Mouse (Mus musculus) liver, postnatal 0 days (tissue): ENCODE measurements around the gene Ldb3. TPM values are rescaled to one million over a fixed set of nuclear protein-coding genes. Genes with fewer than 3 reads are reported as not detected.

ENCODE experiments used
- ATAC-seq: fragments of 200-750 bp; cut with Nextera tagmentation; 2 replicates; pipeline ENCODE4 v1.8.0; 2017; ENCODE audit warnings: mild to moderate bottlenecking, moderate library complexity
- DNase-seq: peaks from one replicate; pipeline ENCODE4 v3.0.0-alpha.2; 2016
- H3K27ac ChIP-seq: fragments of 300-500 bp; sonication (generic); 2 replicates; pipeline ENCODE4 v1.5.1; 2014; ENCODE audit warnings: antibody characterized with exemption, moderate library complexity, mild to moderate bottlenecking, low read depth
- H3K27me3 ChIP-seq: fragments of 300-500 bp; sonication (generic); 2 replicates; pipeline ENCODE4 v1.6.1; 2014; ENCODE audit warnings: low read length, control low read depth, mixed read lengths; ENCODE audit not compliant: insufficient read depth
- H3K36me3 ChIP-seq: fragments of 300-500 bp; sonication (generic); replicated peaks from 2 replicates; pipeline ENCODE4 v1.6.1; 2014; ENCODE audit warnings: mild to moderate bottlenecking, control low read depth, low read length, moderate library complexity, mixed read lengths; ENCODE audit not compliant: insufficient read depth
- H3K4me1 ChIP-seq: fragments of 300-500 bp; sonication (generic); 2 replicates; pipeline ENCODE4 v1.6.1; 2014; ENCODE audit warnings: antibody characterized with exemption, mild to moderate bottlenecking, control low read depth; ENCODE audit not compliant: insufficient read depth
- H3K4me2 ChIP-seq: fragments of 300-500 bp; sonication (generic); 2 replicates; pipeline ENCODE4 v1.6.1; 2014; ENCODE audit warnings: low read depth, mild to moderate bottlenecking, low read length, moderate library complexity, mixed read lengths
- H3K4me3 ChIP-seq: fragments of 300-500 bp; sonication (generic); 2 replicates; pipeline ENCODE4 v1.5.1; 2014; ENCODE audit warnings: low read depth, low read length
- H3K9ac ChIP-seq: fragments of 300-500 bp; sonication (generic); replicated peaks from 2 replicates; pipeline ENCODE4 v1.6.1; 2014; ENCODE audit warnings: mild to moderate bottlenecking, moderate library complexity
- H3K9me3 ChIP-seq: fragments of 300-500 bp; sonication (generic); 2 replicates; pipeline ENCODE4 v1.6.1; 2016; ENCODE audit warnings: mild to moderate bottlenecking, control low read depth, low read length, mixed read lengths
- CTCF ChIP-seq: sonication (generic); IDR thresholded peaks from 2 replicates; pipeline ENCODE4 v1.5.1; 2016; ENCODE audit warnings: antibody characterized with exemption, low read depth
- EP300 ChIP-seq: IDR thresholded peaks from 2 replicates; pipeline ENCODE4 v1.6.1; 2016; ENCODE audit warnings: antibody characterized with exemption, low read depth, mild to moderate bottlenecking
- WGBS: fragments of 180-500 bp; shearing (Covaris S2); extraction: QIAGEN DNeasy Blood & Tissue Kit; methylation state at CpG from one replicate; pipeline ENCODE4 v1.1.7; 2014; ENCODE audit not compliant: insufficient replicate concordance; 5-methylcytosine and 5-hydroxymethylcytosine counted together
- polyA plus RNA-seq: library from polyadenylated mRNA; unstranded; fragments of >200 nt; fragmentation: Nextera tagmentation; extraction: Ambion mirVana; gene quantifications from 2 replicates; pipeline ENCODE4 v1.2.1, GENCODE M21; 2015

The Ldb3 gene
- polyA plus RNA-seq, 1 experiment from 2014 or later: 0.26 TPM

DNA sequence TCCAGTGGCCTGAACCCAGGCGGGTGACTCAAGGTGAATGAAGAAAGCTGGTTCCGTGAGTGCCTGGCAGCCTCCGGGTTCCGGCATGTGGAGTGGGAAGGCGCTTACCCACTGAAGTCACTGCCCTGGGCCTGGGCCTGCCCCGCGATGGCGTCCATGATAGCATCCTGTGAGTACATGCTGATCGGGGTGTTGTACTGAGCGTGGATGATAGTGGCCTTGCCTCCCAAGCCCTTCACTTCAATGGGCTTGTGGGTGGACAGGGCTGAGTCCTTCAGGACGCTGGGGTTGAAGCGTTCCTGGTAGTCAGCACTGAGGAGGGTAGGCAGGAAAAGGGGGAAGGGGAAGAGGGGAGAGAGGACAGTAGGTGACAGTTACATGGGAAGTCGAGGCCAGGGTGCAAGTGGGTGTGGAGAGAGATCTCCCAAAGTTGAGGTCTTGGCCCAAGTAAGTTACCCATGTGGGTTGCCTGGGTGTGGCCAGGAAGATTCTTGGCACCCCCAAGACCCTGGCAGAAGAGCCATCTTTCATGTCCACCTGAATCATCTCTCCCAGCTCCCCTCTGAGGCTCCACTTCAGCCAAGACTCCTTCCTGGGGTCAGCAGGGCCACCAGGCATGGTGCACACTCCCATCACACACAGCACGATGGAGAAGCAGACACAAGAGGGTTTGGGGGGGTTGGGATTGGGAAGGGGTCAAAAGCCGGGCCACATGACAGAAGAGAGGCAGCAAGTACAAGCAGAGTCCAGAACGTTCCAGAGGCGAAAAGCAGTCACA lies 16.7 kb downstream of the Ldb3 start:
- Histone ChIP-seq H3K4me1 (no peaks in the 10 kb centered on the region), H3K4me3 (no peak overlapping the region), H3K27ac (no peak overlapping the region), H3K4me2 (no peak overlapping the region), H3K9ac (no peak overlapping the region), H3K36me3 (no peaks in the 10 kb centered on the region), H3K27me3 (no peaks in the 10 kb centered on the region), H3K9me3 (no peaks in the 10 kb centered on the region)
- DNase-seq: no peak
- ATAC-seq: no peak
- no peak for TF ChIP-seq EP300
- no peak for TF ChIP-seq CTCF
- WGBS: 76% methylated on average over 17 of the region's 17 CpGs

DNA sequence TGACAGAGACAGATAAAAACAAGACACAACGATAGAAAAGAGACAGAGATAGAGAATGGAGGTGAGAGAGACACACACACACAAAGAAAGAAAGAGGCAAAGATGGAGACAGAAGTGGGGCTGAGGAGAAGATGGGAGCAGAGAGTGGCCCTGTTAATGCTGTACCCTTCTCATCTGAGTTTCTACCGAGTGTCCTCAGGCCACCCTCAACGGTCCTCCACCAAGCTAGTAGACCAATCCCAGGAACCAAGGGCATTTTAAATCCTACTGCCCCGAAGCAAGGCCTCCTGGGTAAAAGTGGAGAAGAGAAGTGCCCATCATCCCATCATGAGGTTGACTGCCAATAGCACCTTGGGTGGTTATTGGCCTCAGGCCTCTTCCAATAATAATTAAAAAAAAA lies 17.6 kb downstream of the Ldb3 start:
- no peak overlapping the region for H3K4me2 ChIP-seq
- H3K9ac ChIP-seq: no peak overlapping the region
- H3K4me1 ChIP-seq: no peaks in the 10 kb centered on the region
- no peaks in the 10 kb centered on the region for H3K27me3 ChIP-seq
- DNase-seq: no peak
- H3K9me3 ChIP-seq: no peaks in the 10 kb centered on the region
- ATAC-seq: no peak
- WGBS: 77% methylated on average over 4 of the region's 4 CpGs
- TF ChIP-seq CTCF (no peak), EP300 (no peak)
- H3K36me3 ChIP-seq: no peaks in the 10 kb centered on the region
- no peak overlapping the region for H3K4me3 ChIP-seq
- no peak overlapping the region for H3K27ac ChIP-seq

DNA sequence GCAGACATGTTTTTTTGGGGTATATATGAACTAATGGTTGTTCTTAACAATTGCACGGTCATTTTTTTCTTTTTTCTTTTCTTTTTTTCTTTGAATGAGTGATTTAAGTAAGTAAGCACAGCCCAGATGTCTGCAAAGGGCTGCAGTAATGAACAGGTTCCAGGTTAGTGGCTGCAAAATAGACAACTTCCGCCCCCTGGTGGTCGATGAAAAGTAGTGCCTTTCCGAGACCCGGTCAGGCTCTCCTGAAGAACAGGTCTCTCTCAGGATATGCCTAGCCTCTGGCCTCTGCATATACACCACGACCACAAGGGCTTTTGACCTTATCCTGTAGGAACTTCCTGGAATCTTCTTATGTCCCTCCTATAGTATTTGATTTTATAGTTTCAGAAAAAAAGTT lies 18.2 kb downstream of the Ldb3 start:
- no peak overlapping the region for H3K4me2 ChIP-seq
- H3K36me3 ChIP-seq: no peaks in the 10 kb centered on the region
- TF ChIP-seq CTCF (peak; percentile 82), EP300 (no peak)
- no peaks in the 10 kb centered on the region for H3K27me3 ChIP-seq
- H3K4me1 ChIP-seq: no peaks in the 10 kb centered on the region
- DNase-seq (peak; percentile 82), ATAC-seq (peak; percentile 48; the same call in 1 of the 2 replicates)
- H3K4me3 ChIP-seq: no peak overlapping the region
- no peak overlapping the region for H3K9ac ChIP-seq
- 1% methylated on average over 6 of the region's 6 CpGs for WGBS
- H3K27ac ChIP-seq: no peak overlapping the region
- no peaks in the 10 kb centered on the region for H3K9me3 ChIP-seq

DNA sequence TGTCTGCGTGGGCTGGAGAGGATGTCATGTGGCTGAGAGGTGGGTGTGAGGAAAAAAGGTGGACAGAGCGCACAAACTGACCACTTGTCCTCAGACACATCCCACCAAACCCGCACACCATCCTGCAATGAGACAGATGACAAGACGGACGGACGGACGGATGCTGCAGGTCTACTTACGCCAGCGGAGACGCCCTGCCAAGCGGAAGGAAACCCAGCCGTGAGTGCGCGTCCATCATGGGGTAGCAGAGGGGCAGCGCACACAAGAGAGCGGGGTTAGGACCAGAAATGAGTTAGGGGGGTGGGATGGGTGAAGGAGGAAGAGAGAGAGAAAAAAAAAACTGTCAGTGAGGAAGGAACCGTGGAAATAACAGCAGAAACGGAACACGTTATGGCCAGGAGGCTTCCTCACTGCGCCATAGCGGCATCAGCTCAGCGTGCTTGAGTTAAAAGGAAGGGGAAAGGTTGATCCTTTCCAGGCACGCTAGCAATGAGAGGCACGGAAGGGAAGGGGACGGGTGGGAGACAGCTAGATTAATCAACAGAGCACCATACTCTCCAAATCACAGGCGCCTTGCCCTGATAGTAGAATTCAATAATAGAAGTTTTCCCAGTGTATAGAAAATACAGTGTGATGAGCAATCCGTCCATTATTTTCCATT lies 18.8 kb downstream of the Ldb3 start:
- WGBS: 32% methylated on average over 27 of the region's 27 CpGs
- H3K4me2 ChIP-seq: peak overlapping the region; percentile 45
- H3K4me1 ChIP-seq: no peaks in the 10 kb centered on the region
- ATAC-seq: no peak
- no peaks in the 10 kb centered on the region for H3K27me3 ChIP-seq
- DNase-seq: no peak
- H3K27ac ChIP-seq: no peak overlapping the region
- H3K4me3 ChIP-seq: no peak overlapping the region
- TF ChIP-seq EP300 (no peak), CTCF (no peak)
- H3K36me3 ChIP-seq: no peaks in the 10 kb centered on the region
- no peak overlapping the region for H3K9ac ChIP-seq
- no peaks in the 10 kb centered on the region for H3K9me3 ChIP-seq

DNA sequence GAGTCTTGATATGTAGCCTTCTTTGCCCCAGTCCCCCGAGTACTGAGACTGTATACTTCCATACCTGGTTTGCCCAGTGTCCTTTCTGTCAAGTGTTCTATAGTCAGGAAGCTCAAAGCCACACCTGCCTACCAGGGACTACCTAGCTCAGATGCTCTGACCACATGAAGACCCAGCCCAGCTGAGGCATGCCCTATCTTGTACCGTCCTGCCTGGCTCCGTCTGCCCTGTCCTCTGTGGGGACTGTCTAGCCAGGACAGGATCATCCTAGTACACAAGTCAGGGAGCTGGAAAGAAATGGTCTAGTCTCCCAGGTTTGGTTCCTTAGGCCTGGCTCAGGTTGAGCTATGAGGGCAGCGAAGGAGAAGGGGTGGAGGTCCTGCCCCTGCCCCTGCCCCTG lies 19.9 kb downstream of the Ldb3 start:
- Histone ChIP-seq H3K27me3 (no peaks in the 10 kb centered on the region), H3K36me3 (no peaks in the 10 kb centered on the region), H3K4me3 (no peak overlapping the region), H3K4me2 (no peak overlapping the region), H3K9ac (no peak overlapping the region), H3K27ac (no peak overlapping the region), H3K9me3 (no peaks in the 10 kb centered on the region), H3K4me1 (no peaks in the 10 kb centered on the region)
- TF ChIP-seq EP300 (no peak), CTCF (no peak)
- DNase-seq: no peak
- WGBS: 67% methylated on average over 4 of the region's 4 CpGs
- no peak for ATAC-seq

DNA sequence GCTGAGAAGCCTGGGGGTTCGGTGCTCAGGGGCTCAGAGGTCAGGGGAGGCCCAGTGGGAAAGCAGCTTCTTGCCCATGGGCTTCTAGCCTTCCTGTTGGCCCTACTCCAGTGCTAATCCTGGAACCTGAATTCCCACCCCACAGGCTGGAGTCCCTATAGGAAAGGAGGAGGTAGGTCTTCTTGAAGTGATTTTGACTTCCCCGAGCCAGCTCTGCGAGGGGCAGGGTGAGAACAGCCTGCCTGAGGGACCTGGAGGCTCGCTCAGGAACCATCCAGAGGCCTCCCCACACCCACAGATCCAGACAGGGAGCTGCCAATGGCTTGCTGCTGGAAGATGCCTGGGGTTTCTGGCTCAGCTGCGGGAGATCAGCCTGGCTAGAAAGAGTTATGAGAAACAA lies 20.8 kb downstream of the Ldb3 start:
- Histone ChIP-seq H3K27me3 (no peaks in the 10 kb centered on the region), H3K4me3 (no peak overlapping the region), H3K4me1 (no peaks in the 10 kb centered on the region), H3K9ac (no peak overlapping the region), H3K27ac (no peak overlapping the region), H3K36me3 (no peaks in the 10 kb centered on the region), H3K9me3 (no peaks in the 10 kb centered on the region), H3K4me2 (no peak overlapping the region)
- WGBS: 64% methylated on average over 5 of the region's 5 CpGs
- TF ChIP-seq EP300: no peak
- TF ChIP-seq CTCF: no peak
- ATAC-seq: no peak
- no peak for DNase-seq
